Mouse (Mus musculus) heart, postnatal 14 days (tissue): ENCODE measurements at regions not wholly inside any gene's neighbourhood (a gene's known extent, or its start where the extent isn't known, plus 50 kb on each side); places are given as distances from the start of the nearest gene placed in this dataset.
A peak's percentile ranks its signal among the peaks of the same experiment; 100 is the strongest.

Source experiments
- DNase-seq, 2 experiments: peaks; one replicate each; pipeline ENCODE4 v3.0.0; 2021 to 2022
- intact Hi-C: fragments of 180-260 bp; cut with DNase I; formaldehyde crosslinking; loops from one replicate; pipeline ENCODE4 v1.15.1; 2025

- intact Hi-C loops = no loop called here
- DNase-seq = no peak
These were observed 476.2 kb downstream of the Rnf144a start for GRCm38 (mm10) chr12:25938856-25939255.

GRCm38 (mm10) chr12:25934946-25935345, 480.1 kb downstream of the Rnf144a start:
- DNase-seq = no peak
- intact Hi-C loops = no loop called here

GRCm38 (mm10) chr12:25934526-25934925, 480.5 kb downstream of the Rnf144a start:
- DNase-seq = no peak
- intact Hi-C loops = no loop called here

GRCm38 (mm10) chr12:25926367-25926766, 488.7 kb downstream of the Rnf144a start:
- intact Hi-C loops = no loop called here
- DNase-seq = no peak

GRCm38 (mm10) chr12:25924526-25924925, 490.5 kb downstream of the Rnf144a start:
- intact Hi-C loops = no loop called here
- no peak for DNase-seq

- no peak for DNase-seq
- intact Hi-C loops = no loop called here
These were observed 491.3 kb downstream of the Rnf144a start for GRCm38 (mm10) chr12:25923772-25924171.

- intact Hi-C loops = no loop called here
- no peak for DNase-seq
These were observed 509.4 kb downstream of the Rnf144a start for GRCm38 (mm10) chr12:25905614-25906013.

- DNase-seq = no peak
- intact Hi-C loops = no loop called here
These were observed 518.5 kb downstream of the Rnf144a start for GRCm38 (mm10) chr12:25896543-25896942.

GRCm38 (mm10) chr12:25895691-25896090, 519.4 kb downstream of the Rnf144a start:
- intact Hi-C loops = no loop called here
- DNase-seq = no peak

GRCm38 (mm10) chr12:25891391-25892167, 523.5 kb downstream of the Rnf144a start:
- intact Hi-C loops = no loop called here
- peak in 1 of 2 experiments; percentile 1 for DNase-seq

- peak; percentile 2 to 22 for DNase-seq
- intact Hi-C loops = no loop called here
These were observed 524.3 kb downstream of the Rnf144a start for GRCm38 (mm10) chr12:25890722-25891121.

- DNase-seq = no peak
- intact Hi-C loops = no loop called here
These were observed 531.3 kb downstream of the Rnf144a start for GRCm38 (mm10) chr12:25883771-25884171.

GRCm38 (mm10) chr12:25871816-25872215, 543.2 kb downstream of the Rnf144a start:
- no peak for DNase-seq

GRCm38 (mm10) chr12:25871001-25871461, 544.0 kb downstream of the Rnf144a start:
- intact Hi-C loops = no loop called here
- no peak for DNase-seq

More at GRCm38 (mm10) chr12:25871816-25872215, 543.2 kb downstream of the Rnf144a start:
- intact Hi-C loops = no loop called here

GRCm38 (mm10) chr12:25869846-25870245, 545.2 kb downstream of the Rnf144a start:
- DNase-seq = no peak
- intact Hi-C loops = loop anchor here (10.0 kb wide), 1 partner anchor 205 kb away; no protein-coding TSS in a partner anchor

- peak; percentile 5 to 37 for DNase-seq
- intact Hi-C loops = loop anchor here (2.0 to 10.0 kb wide), 2 partner anchors 210 to 362 kb away; no protein-coding TSS in a partner anchor
These were observed 550.0 kb downstream of the Rnf144a start for GRCm38 (mm10) chr12:25865063-25865462.

- intact Hi-C loops = loop anchor here (2.0 to 10.0 kb wide), 3 partner anchors 211 to 772 kb away; no protein-coding TSS in a partner anchor
- DNase-seq = peak; percentile 13 to 52
These were observed 550.8 kb downstream of the Rnf144a start for GRCm38 (mm10) chr12:25864113-25864852.

GRCm38 (mm10) chr12:25861100-25861499, 554.0 kb downstream of the Rnf144a start:
- intact Hi-C loops = loop anchor here (5.0 to 10.0 kb wide), 2 partner anchors 214 to 769 kb away; no protein-coding TSS in a partner anchor
- no peak for DNase-seq

- intact Hi-C loops = no loop called here
- DNase-seq = no peak
These were observed 556.7 kb downstream of the Rnf144a start for GRCm38 (mm10) chr12:25858397-25858796.

- intact Hi-C loops = no loop called here
- DNase-seq = no peak
These were observed 585.0 kb downstream of the Rnf144a start for GRCm38 (mm10) chr12:25830057-25830456.

- intact Hi-C loops = no loop called here
- no peak for DNase-seq
These were observed 587.1 kb downstream of the Rnf144a start for GRCm38 (mm10) chr12:25827961-25828360.
